In the genomic region with DNA sequence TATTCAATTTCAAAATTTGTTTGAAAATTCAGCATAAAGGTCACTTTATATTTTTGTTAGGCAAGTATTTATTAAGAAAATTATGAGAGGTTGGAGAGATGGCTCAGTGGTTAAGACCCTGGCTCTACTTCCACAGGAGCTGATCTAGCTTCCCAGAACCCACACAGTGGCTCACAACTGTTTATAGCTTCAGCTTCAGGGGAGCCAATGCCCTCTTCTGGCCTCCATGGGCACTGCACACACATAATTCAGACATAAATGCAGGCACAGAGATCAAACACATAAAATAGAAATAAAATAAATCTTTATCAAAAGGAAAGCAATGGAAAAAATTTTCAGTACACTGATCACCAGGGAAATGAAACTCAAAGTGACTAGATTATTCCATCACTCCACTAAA, we compare ENCODE assay signal across 10 mouse cellular contexts. TPM values are rescaled to one million over a fixed set of nuclear protein-coding genes. Genes with fewer than 3 reads are reported as not detected.
A peak's percentile ranks its signal among the peaks of the same experiment; 100 is the strongest.
DNase-seq lines count a peak whose midpoint lies in the region; ATAC-seq and TF ChIP-seq lines count a peak whose summit lies in the region.
"Had no signal": no experiment of that assay in that cellular context is flagged by ENCODE, and none has a peak within 500 bp of the region (broad histone marks: within the 10 kb centered on the region; RNA-seq: fewer than 3 reads in every experiment).

No protein-coding gene starts in this region.

- no peak overlapping the region for H3K27ac ChIP-seq in kidney, postnatal 0 days
- no peak overlapping the region for H3K27ac ChIP-seq in kidney, embryonic 16.5 days (ENCODE audit: low read length)
- H3K27ac ChIP-seq: liver, embryonic 13.5 days had no signal

- H3K4me2 ChIP-seq in kidney, postnatal 0 days (ENCODE audit: low read length): no peak overlapping the region
- no peak overlapping the region for H3K4me2 ChIP-seq in kidney, embryonic 16.5 days (replicated peaks; ENCODE audit: low read depth, low read length)
- H3K4me2 ChIP-seq: liver, embryonic 13.5 days had no signal

- H3K4me3 ChIP-seq in kidney, postnatal 0 days (replicated peaks; ENCODE audit: low read depth, low read length): no peak overlapping the region
- no peak overlapping the region for H3K4me3 ChIP-seq in kidney, embryonic 16.5 days (ENCODE audit: low read length)
- H3K4me3 ChIP-seq: liver, embryonic 13.5 days had no signal

- peak; percentile 40 for TF ChIP-seq CTCF in kidney, postnatal 0 days (IDR thresholded peaks at IDR 0.05; ENCODE audit: low read depth)

- DNase-seq in kidney, postnatal 0 days (ENCODE audit: low spot score): no peak
- DNase-seq in CD4-positive helper T cell, adult 2 months (ENCODE audit: low read depth, low spot score): peak; percentile 56
- peak; percentile 3 for DNase-seq in MEL-GATA-1-ER (ENCODE audit: extremely low read depth, low read depth)
- peak; percentile 6 for DNase-seq in mesoderm, embryonic 11.5 days (ENCODE audit: low read depth, low spot score)
- no peak for DNase-seq in urinary bladder, postnatal 25 days (ENCODE audit: low spot score)
- no peak for DNase-seq in ovary, postnatal 10 days (ENCODE audit: low spot score)
- DNase-seq: cerebellum, postnatal 14 days; liver, embryonic 13.5 days had no signal

- no peaks in the 10 kb centered on the region for H3K36me3 ChIP-seq in kidney, postnatal 0 days (ENCODE audit: insufficient read depth, low read length)
- no peaks in the 10 kb centered on the region for H3K36me3 ChIP-seq in kidney, embryonic 16.5 days (ENCODE audit: insufficient read depth, low read length)
- H3K36me3 ChIP-seq: liver, embryonic 13.5 days had no signal

- no peak overlapping the region for H3K9ac ChIP-seq in kidney, postnatal 0 days (ENCODE audit: low read depth, low read length)
- H3K9ac ChIP-seq in kidney, embryonic 16.5 days (replicated peaks; ENCODE audit: low read length): no peak overlapping the region
- H3K9ac ChIP-seq: liver, embryonic 13.5 days had no signal

- ATAC-seq in kidney, postnatal 0 days (replicated peaks; ENCODE audit: low FRiP score, low read depth): no peak
- no peak for ATAC-seq in kidney, embryonic 16.5 days (ENCODE audit: low FRiP score, low TSS enrichment)

- no peaks in the 10 kb centered on the region for H3K9me3 ChIP-seq in kidney, postnatal 0 days (replicated peaks; ENCODE audit: low read length)
- H3K9me3 ChIP-seq in kidney, embryonic 16.5 days (ENCODE audit: low read length): no peaks in the 10 kb centered on the region
- H3K9me3 ChIP-seq: liver, embryonic 13.5 days had no signal

- H3K4me1 ChIP-seq in kidney, postnatal 0 days (replicated peaks; ENCODE audit: insufficient read depth, low read length): no peaks in the 10 kb centered on the region
- no peaks in the 10 kb centered on the region for H3K4me1 ChIP-seq in kidney, embryonic 16.5 days (ENCODE audit: insufficient read depth, low read length)
- H3K4me1 ChIP-seq: liver, embryonic 13.5 days had no signal

- no peaks in the 10 kb centered on the region for H3K27me3 ChIP-seq in kidney, postnatal 0 days (ENCODE audit: insufficient read depth, low read length)
- no peaks in the 10 kb centered on the region for H3K27me3 ChIP-seq in kidney, embryonic 16.5 days (ENCODE audit: insufficient read depth, low read length)
- H3K27me3 ChIP-seq: liver, embryonic 13.5 days had no signal

RNA-seq across cellular contexts. Expression of a gene that starts 10.3 kb away (rescaled TPM):
- 0.10 and 0.13 TPM in 2 replicates for polyA plus RNA-seq in kidney, postnatal 0 days (2015; fragmentation: Nextera tagmentation; extraction: Ambion mirVana)
- polyA plus RNA-seq in kidney, embryonic 16.5 days (2015; fragmentation: Nextera tagmentation; extraction: Ambion mirVana): 0.15 and 0.17 TPM in 2 replicates
- polyA plus RNA-seq: liver, embryonic 13.5 days had no signal

RNA-seq across cellular contexts. Expression of a gene that starts 23.1 kb away (rescaled TPM):
- polyA plus RNA-seq in kidney, postnatal 0 days (2015; fragmentation: Nextera tagmentation; extraction: Ambion mirVana): not detected in 2 replicates
- not detected in 2 replicates for polyA plus RNA-seq in kidney, embryonic 16.5 days (2015; fragmentation: Nextera tagmentation; extraction: Ambion mirVana)
- polyA plus RNA-seq: heart, embryonic 16.5 days; liver, embryonic 13.5 days had no signal

Comparison
In these comparisons a context has a peak if more than half of its experiments do, and no peak if none do; other contexts are left out.
1. DNase-seq: peak in CD4-positive helper T cell, adult 2 months (single experiment), MEL-GATA-1-ER (single experiment) and mesoderm, embryonic 11.5 days (single experiment); none in kidney, postnatal 0 days (single experiment), urinary bladder, postnatal 25 days (single experiment) and ovary, postnatal 10 days (single experiment).